Mouse (Mus musculus): Measurements from ENCODE around the gene E2f4. TPM values are rescaled to one million over a fixed set of nuclear protein-coding genes. Genes with fewer than 3 reads are reported as not detected.

E2f4 gene
- 37.2 TPM for polyA plus RNA-seq (2014; fragmentation: Illumina TruSeq; extraction: RNeasy Lipid Tissue Mini Kit (QIAGEN cat#74804); ENCODE audit: low read depth, low replicate concordance)

GRCm38 (mm10) chr8:105297511-105298192 lies at the start of gene E2f4:
Gene E2f4 (plus strand): TSS chr8:105297663.

GRCm38 (mm10) chr8:105254966-105255350 lies 42.5 kb upstream of the E2f4 start, which contains the start of gene B3gnt9:
Gene B3gnt9 (minus strand): TSS chr8:105255153.

GRCm38 (mm10) chr8:105264024-105264982 lies 33.2 kb upstream of the E2f4 start, which contains the start of the genes Tradd and Fbxl8:
Gene Tradd (minus strand): TSS chr8:105264609.
Gene Fbxl8 (plus strand): TSS chr8:105264648.

DNA sequence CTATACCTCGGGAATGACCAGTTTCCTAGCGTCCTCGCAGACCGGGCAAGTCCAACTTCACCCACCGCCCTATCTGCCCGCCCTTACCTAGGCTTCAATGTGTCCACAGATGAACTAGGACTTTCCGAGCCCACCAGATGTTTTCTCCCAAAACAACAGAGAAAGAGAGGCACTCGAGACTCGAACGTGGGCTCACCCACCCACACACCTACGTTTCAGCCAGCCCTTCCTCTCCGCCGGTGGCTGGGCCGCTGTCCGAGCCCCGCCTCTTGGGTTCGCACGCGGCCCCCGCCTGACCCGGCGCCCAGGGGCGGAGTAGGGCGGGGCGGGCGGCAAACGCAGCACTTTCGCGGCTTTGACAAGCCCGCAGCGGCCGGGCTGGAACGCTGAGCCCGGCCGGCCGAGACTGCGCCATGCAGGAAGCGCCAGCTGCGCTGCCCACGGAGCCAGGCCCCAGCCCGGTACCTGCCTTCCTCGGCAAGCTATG lies 28.0 kb upstream of the E2f4 start, which contains the start of gene Hsf4:
Gene Hsf4, plus strand, starts transcription at position 341 of the 487 bp plus-strand sequence.

DNA sequence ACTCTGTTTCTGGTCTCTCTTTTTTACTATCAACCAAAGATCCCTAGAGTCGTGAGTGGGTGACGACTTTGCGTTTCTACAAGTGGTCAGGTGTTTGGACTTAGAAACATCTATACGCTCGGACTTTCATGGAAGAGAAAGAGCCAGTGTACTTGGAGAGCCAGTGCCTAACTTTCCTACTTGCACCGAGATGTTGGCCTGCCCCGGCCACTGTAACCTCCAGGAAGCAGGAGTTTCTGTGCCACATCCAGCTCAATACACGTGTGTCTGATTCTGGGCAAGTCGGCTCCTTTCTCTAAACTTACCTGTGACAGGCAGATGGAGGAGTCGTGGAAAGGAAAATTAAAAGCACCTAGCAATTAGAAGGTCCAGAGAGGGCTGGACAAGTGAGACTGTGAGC lies 21.6 kb upstream of the E2f4 start, which contains the start of gene Nol3:
Gene Nol3, plus strand, starts transcription at position 301 of the 400 bp plus-strand sequence.

GRCm38 (mm10) chr8:105289805-105290460 lies 7.5 kb upstream of the E2f4 start, which contains the start of gene 4931428F04Rik:
Gene 4931428F04Rik (minus strand): TSS chr8:105289864.

DNA sequence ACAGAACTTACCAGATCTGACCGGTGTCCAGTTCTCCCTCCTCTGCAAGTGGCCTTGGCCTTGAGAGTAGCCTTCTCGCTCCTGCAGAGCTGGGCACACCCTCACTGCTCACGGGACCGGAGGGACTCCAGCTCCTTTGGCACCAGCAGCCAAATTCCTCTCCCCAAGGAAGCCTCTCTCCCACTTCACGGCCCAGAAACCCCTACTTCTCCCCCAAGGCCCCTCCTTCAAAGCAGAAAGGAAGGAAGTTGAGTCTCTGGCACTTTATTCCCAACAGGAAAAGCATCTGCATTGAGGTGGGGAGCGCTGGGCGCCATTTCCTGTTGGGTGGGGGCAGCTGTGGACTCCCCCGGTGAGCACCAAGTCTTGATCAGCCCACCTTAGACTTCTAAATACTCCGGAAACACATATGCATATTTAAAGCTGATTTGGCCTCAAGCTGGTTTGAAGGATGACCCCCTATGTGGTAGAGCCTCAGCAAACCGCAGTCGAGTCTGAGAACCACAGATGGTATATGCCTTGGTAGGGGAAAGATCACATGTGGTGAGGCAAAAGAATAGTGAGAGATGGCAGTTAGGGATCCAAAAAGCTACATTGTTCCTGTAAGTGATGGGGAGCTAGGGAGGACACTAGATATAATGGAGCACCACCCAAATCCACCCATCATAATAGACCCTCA lies 1.4 kb upstream of the E2f4 start, which contains the start of gene Exoc3l:
Gene Exoc3l, minus strand, starts transcription at position 207 of the 679 bp plus-strand sequence.

DNA sequence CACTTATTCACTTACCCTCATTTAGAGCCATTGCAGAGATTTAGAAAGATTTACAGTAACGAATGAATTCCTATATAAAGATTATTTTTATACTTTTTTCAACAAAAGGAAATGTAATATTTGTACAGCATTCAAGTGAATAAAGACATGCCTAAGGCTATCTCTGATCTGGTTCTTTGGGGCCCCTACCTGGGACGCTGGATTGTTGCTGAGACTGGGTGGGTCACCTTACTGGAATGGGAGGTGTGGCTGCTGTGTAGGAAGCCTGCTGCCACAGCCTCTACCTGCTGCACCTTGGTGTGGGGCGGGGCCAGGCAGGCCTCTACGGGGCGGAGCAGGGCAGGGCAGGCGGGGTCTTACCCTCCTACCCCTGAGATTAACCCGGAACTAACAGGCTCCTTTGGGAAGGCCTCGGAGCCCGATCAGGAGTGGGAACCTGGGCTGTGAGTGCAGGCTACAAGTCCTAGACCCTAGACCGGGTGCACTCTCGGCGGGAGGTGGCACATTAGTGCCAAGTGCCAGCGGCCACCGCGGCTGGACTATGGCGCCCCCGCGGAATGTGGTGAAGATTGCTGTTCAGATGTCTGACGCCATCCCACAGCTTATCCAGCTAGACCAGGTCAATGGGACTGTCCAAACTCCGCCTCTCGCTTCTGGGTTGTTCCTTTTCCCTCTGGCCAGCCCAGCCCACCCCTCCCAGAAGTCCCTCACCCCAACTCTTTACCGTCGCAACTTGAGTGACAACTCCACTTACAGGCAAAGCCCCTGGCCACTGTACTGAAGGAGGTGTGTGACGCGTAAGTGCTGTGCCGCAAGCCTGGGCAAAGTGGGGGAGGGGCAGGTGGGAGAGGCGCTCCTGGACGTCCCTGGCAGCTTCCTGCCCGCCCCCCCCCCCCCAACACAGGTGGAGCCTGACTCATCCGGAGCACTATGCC lies 8.0 kb downstream of the E2f4 start, which contains the start of gene Elmo3:
Gene Elmo3, plus strand, starts transcription at position 391 of the 935 bp plus-strand sequence.

GRCm38 (mm10) chr8:105326141-105326672 lies 28.7 kb downstream of the E2f4 start, which contains the start of the genes Lrrc29 and Tmem208:
Gene Lrrc29 (minus strand): TSS chr8:105326278.
Gene Tmem208 (plus strand): TSS chr8:105326354.

GRCm38 (mm10) chr8:105347428-105348221 lies 50.2 kb downstream of the E2f4 start, which contains the start of gene Fhod1:
Gene Fhod1 (minus strand): TSS chr8:105347953.

DNA sequence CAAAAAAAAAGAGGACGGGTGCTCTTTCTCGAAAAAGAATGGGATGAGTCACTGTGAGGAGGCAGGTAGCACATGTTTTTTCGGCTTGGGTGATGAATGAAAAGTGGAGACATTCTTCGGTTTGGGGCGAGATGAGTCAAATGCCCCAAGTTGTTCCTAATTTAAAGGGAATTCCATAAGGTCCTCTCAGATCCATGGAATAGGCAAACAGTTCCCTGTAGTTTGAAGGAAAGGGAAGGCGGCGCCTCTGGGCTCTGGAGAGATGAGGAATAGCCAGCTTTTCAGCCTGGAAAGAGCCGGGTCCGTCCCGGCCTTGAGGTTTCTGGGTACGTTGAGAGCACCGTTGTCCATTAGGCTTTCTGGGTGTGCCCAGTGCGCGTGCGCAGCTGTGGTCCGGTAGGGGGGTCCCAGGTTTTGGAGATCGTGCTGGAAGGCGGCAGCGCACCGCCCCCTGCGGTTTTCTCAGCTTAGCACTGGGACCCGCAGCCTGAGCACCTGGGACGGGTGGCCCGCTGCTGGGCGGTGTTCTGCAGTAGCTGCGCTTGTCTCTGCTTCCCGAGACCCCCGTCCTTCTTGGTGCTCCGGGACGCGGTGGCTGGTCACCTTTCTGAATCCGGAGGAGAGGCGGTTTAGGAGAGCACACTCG lies 51.1 kb downstream of the E2f4 start, which contains the start of gene Slc9a5:
Gene Slc9a5, plus strand, starts transcription at position 394 of the 646 bp plus-strand sequence.

Other genes with a start within 250 kb of the E2f4 start
- not detected for gene Ces3a, start 249.1 kb upstream of the E2f4 start, polyA plus RNA-seq (2014; fragmentation: Illumina TruSeq; extraction: RNeasy Lipid Tissue Mini Kit (QIAGEN cat#74804); ENCODE audit: low read depth, low replicate concordance)
- not detected for gene Ces3b, start 213.9 kb upstream of the E2f4 start, polyA plus RNA-seq (2014; fragmentation: Illumina TruSeq; extraction: RNeasy Lipid Tissue Mini Kit (QIAGEN cat#74804); ENCODE audit: low read depth, low replicate concordance)
- gene Ces4a, start 165.9 kb upstream of the E2f4 start, polyA plus RNA-seq (2014; fragmentation: Illumina TruSeq; extraction: RNeasy Lipid Tissue Mini Kit (QIAGEN cat#74804); ENCODE audit: low read depth, low replicate concordance) = not detected
- 37.2 TPM for gene Cbfb, start 127.0 kb upstream of the E2f4 start, polyA plus RNA-seq (2014; fragmentation: Illumina TruSeq; extraction: RNeasy Lipid Tissue Mini Kit (QIAGEN cat#74804); ENCODE audit: low read depth, low replicate concordance)
- gene D230025D16Rik, start 72.5 kb upstream of the E2f4 start, polyA plus RNA-seq (2014; fragmentation: Illumina TruSeq; extraction: RNeasy Lipid Tissue Mini Kit (QIAGEN cat#74804); ENCODE audit: low read depth, low replicate concordance) = 21.0 TPM
- gene B3gnt9, start 42.5 kb upstream of the E2f4 start, polyA plus RNA-seq (2014; fragmentation: Illumina TruSeq; extraction: RNeasy Lipid Tissue Mini Kit (QIAGEN cat#74804); ENCODE audit: low read depth, low replicate concordance) = 7.4 TPM
- 11.6 TPM for gene Tradd, start 33.1 kb upstream of the E2f4 start, polyA plus RNA-seq (2014; fragmentation: Illumina TruSeq; extraction: RNeasy Lipid Tissue Mini Kit (QIAGEN cat#74804); ENCODE audit: low read depth, low replicate concordance)
- 2.6 TPM for gene Fbxl8, start 33.0 kb upstream of the E2f4 start, polyA plus RNA-seq (2014; fragmentation: Illumina TruSeq; extraction: RNeasy Lipid Tissue Mini Kit (QIAGEN cat#74804); ENCODE audit: low read depth, low replicate concordance)
- 0.88 TPM for gene Hsf4, start 27.9 kb upstream of the E2f4 start, polyA plus RNA-seq (2014; fragmentation: Illumina TruSeq; extraction: RNeasy Lipid Tissue Mini Kit (QIAGEN cat#74804); ENCODE audit: low read depth, low replicate concordance)
- 6.8 TPM for gene Nol3, start 21.5 kb upstream of the E2f4 start, polyA plus RNA-seq (2014; fragmentation: Illumina TruSeq; extraction: RNeasy Lipid Tissue Mini Kit (QIAGEN cat#74804); ENCODE audit: low read depth, low replicate concordance)
- 4.7 TPM for gene 4931428F04Rik, start 7.8 kb upstream of the E2f4 start, polyA plus RNA-seq (2014; fragmentation: Illumina TruSeq; extraction: RNeasy Lipid Tissue Mini Kit (QIAGEN cat#74804); ENCODE audit: low read depth, low replicate concordance)
- 3.1 TPM for gene Exoc3l, start 1.6 kb upstream of the E2f4 start, polyA plus RNA-seq (2014; fragmentation: Illumina TruSeq; extraction: RNeasy Lipid Tissue Mini Kit (QIAGEN cat#74804); ENCODE audit: low read depth, low replicate concordance)
- gene Elmo3, start 7.9 kb downstream of the E2f4 start, polyA plus RNA-seq (2014; fragmentation: Illumina TruSeq; extraction: RNeasy Lipid Tissue Mini Kit (QIAGEN cat#74804); ENCODE audit: low read depth, low replicate concordance) = 24.2 TPM
- gene Lrrc29, start 28.6 kb downstream of the E2f4 start, polyA plus RNA-seq (2014; fragmentation: Illumina TruSeq; extraction: RNeasy Lipid Tissue Mini Kit (QIAGEN cat#74804); ENCODE audit: low read depth, low replicate concordance) = 5.2 TPM
- 61.4 TPM for gene Tmem208, start 28.7 kb downstream of the E2f4 start, polyA plus RNA-seq (2014; fragmentation: Illumina TruSeq; extraction: RNeasy Lipid Tissue Mini Kit (QIAGEN cat#74804); ENCODE audit: low read depth, low replicate concordance)
- 11.4 TPM for gene Fhod1, start 50.3 kb downstream of the E2f4 start, polyA plus RNA-seq (2014; fragmentation: Illumina TruSeq; extraction: RNeasy Lipid Tissue Mini Kit (QIAGEN cat#74804); ENCODE audit: low read depth, low replicate concordance)
- gene Slc9a5, start 51.2 kb downstream of the E2f4 start, polyA plus RNA-seq (2014; fragmentation: Illumina TruSeq; extraction: RNeasy Lipid Tissue Mini Kit (QIAGEN cat#74804); ENCODE audit: low read depth, low replicate concordance) = 2.4 TPM
- gene Plekhg4, start 75.6 kb downstream of the E2f4 start, polyA plus RNA-seq (2014; fragmentation: Illumina TruSeq; extraction: RNeasy Lipid Tissue Mini Kit (QIAGEN cat#74804); ENCODE audit: low read depth, low replicate concordance) = 1.0 TPM
- gene Kctd19, start 115.8 kb downstream of the E2f4 start, polyA plus RNA-seq (2014; fragmentation: Illumina TruSeq; extraction: RNeasy Lipid Tissue Mini Kit (QIAGEN cat#74804); ENCODE audit: low read depth, low replicate concordance) = 4.8 TPM
- 5.2 TPM for gene Lrrc36, start 115.9 kb downstream of the E2f4 start, polyA plus RNA-seq (2014; fragmentation: Illumina TruSeq; extraction: RNeasy Lipid Tissue Mini Kit (QIAGEN cat#74804); ENCODE audit: low read depth, low replicate concordance)
- 75.1 TPM for gene Tppp3, start 173.9 kb downstream of the E2f4 start, polyA plus RNA-seq (2014; fragmentation: Illumina TruSeq; extraction: RNeasy Lipid Tissue Mini Kit (QIAGEN cat#74804); ENCODE audit: low read depth, low replicate concordance)
- gene Zdhhc1, start 199.2 kb downstream of the E2f4 start, polyA plus RNA-seq (2014; fragmentation: Illumina TruSeq; extraction: RNeasy Lipid Tissue Mini Kit (QIAGEN cat#74804); ENCODE audit: low read depth, low replicate concordance) = 32.3 TPM
- gene Hsd11b2, start 221.1 kb downstream of the E2f4 start, polyA plus RNA-seq (2014; fragmentation: Illumina TruSeq; extraction: RNeasy Lipid Tissue Mini Kit (QIAGEN cat#74804); ENCODE audit: low read depth, low replicate concordance) = 1.1 TPM